Mouse (Mus musculus): Measurements from ENCODE around the gene Col5a2. TPM values are rescaled to one million over a fixed set of nuclear protein-coding genes. Genes with fewer than 3 reads are reported as not detected.
"Not testable (repeated sequence)": the region's sequence is repeated elsewhere in the genome, so short reads cannot be mapped to it uniquely, and the experiment has no call there.

The Col5a2 gene
- total RNA-seq, 4 experiments from 2014 or later = 1.7 to 2.7 (median 1.9) TPM

DNA sequence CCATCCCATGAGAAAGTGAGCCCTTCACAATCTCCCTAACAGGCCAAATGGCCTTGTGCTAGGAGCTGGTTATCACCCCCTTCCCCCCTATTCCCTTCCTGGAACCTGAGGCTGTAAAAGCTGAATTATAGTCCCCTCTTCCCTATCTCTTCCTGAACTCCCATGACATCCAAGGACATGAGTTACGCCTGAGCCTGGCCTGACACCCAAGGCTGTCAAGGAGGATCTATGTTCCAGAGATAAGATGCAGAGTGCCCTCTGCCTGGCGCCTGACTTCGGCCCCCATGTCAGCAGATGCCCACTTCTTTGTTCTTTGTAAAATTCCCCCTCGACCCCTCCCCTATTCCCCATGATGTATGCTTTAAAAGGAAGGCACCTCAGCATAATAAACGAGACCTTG, 73.9 kb downstream of the Col5a2 start:
- not testable (repeated sequence) for DNase-seq (ENCODE audit: low spot score in 2 of 2)

DNA sequence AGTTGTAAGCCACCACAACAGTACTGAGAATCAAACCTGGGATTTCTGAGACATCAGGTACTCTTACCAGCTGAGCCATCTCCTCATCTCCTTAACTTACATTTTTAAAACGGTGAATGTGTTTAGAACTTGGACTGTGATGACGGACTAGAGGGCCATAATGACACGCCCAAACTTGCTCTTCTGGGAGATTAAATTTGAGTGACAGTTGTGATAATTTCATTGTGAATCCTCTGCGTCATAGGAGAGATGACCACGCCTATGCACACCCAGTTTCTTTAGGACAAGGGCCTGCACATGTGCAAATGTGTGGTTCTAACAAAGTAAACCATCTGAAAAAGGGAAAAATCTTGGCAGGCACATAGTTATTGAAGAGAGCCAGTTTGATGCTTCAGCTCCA, 79.2 kb downstream of the Col5a2 start:
- DNase-seq (ENCODE audit: low spot score in 2 of 2) = no peak

DNA sequence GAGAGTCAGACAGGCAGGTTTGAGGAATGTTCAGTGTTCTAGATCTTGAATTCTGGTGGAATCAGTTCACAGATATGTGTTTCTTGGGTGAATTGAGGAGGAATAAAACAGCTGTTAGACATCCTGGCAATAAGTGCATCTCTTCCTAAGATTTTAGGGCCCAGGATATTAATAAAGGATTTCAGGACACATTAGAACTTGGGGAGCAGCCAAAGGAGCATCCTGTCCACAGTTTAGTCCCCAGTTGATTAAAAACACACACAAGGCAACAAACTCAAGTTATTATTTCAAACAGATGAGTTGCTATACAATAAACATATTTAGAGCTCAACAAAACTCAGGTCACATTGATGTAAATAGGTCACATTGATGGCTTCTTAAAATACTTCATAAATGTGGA, 82.5 kb downstream of the Col5a2 start:
- no peak for DNase-seq (ENCODE audit: low spot score in 2 of 2)

DNA sequence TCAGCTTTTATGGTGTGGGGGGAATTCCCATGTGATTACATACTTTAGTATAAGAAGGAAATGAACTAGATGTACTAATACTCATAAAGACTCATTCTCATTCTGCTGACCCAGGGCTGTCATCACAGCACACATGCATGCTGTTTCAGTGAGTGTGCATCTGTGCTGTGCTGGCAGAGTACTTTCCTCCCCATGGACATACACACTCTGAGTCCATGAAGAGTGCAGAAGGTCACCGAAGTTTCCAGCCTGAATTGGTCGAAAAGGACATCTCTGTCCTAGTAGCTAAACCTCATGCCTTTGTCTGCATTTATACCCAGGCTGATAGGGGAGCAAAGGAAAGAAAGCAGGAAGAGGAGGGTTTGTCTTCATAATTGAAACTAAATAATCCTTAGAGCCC, 83.2 kb downstream of the Col5a2 start:
- DNase-seq (ENCODE audit: low spot score in 2 of 2) = no peak

DNA sequence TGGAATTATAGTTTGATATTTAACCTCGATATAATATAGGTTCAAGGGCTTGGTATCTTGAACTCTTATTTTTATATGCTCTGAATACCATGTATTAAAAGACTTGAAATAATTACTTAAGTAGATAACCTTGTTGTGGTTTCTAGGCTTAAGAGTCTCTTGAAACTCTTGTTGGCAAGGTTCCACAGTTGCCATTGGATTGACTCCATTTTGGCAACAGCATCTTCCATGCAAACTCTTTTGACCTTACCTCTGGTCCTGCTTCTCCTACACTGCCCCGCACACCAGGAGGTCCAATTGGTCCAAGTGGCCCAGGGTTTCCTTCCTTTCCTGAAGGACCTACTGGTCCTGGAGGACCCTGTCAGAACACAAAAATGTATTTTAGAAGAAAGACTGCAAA, 121.2 kb downstream of the Col5a2 start:
- DNase-seq (ENCODE audit: low spot score in 2 of 2) = no peak

DNA sequence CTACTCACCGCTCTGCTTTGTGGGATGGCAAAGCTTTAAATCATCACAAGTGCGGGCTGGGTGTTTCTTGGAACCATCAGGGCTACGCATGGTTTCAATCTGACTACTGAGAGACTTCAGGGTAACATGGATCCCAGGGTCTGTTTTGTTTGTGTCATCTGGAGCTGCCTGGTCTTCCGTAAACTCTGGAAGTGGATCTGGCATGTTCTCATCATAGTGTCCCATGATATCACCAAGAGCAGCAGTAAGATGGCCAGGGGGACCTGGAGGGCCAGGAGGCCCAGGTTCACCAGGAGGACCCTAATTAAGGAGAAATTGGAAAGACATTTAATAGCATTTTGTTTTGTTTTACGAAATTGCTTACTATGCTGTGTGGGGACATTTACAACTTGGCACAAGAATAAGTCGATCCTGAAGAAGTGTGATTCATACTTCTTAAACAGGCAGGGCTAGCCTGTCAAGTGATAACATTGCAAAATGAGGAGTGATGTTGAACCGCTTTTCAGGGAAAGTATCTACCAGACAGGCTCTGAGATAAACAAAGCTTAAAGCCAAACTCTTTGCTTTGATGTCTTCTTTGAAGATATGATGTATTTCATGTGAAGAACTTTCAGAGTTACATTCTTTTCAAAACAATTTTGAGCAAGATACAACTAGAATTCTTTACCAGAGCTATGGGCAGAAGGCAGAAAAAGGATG, 122.9 kb downstream of the Col5a2 start:
- no peak for DNase-seq (ENCODE audit: low spot score in 2 of 2)

DNA sequence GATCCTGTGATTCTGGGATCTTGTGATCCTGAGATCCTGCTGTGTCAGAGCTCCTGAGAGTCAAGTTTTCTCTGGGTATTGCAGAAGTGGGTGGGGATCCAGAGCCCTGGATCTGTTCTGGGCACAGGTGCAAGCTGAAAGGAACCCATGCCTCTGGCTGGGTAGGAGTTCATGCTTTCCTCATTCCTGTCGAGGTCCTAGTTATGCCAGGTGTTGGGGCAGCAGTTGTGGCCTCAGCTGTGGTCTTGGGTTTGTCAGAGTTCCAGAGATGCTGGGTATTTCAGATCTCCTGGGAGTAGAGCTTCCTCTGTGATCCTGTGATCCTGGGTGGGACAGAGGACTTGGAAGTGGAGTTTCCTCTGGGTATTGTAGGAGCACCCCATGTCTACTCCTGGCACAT, 137.7 kb downstream of the Col5a2 start:
- DNase-seq (ENCODE audit: low spot score in 2 of 2) = no peak

DNA sequence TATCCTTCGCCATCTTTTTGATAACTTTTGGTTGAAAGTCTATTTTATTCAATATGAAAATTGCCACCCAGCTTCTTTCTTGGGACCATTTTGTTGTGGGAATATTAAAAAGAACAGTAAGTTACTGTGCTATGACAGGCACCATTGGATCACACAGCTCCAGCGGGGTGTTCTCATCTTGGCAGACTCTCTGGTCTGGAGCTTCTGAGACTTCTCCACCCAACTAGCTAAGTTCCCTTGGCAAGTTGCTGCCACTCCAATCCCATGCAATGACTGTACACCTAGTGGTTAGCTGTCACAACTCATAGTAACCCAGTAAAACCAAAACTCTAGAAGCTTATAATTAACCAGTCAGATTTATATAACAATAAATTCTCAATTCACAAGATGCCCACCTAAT, 139.8 kb downstream of the Col5a2 start:
- DNase-seq (ENCODE audit: low spot score in 2 of 2) = no peak

DNA sequence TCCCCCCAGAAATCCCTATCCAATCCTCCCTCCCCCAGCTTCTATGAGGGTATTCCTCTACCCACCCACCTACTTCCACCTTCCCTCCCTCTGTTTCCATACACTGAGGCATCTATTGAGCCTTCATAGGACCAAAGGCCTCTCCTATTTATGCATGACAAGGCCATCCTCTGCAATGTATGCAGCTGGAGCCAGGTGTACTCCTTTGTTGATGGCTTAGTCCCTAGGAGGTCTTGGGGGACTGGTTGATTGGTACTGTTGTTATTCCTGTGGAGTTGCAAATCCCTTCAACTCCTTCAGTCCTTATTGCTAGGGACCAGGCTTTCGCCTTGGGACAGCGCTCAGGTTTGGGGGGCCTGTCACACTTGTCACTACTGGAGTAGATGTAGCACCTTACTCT, 143.4 kb downstream of the Col5a2 start:
- no peak for DNase-seq (ENCODE audit: low spot score in 2 of 2)

DNA sequence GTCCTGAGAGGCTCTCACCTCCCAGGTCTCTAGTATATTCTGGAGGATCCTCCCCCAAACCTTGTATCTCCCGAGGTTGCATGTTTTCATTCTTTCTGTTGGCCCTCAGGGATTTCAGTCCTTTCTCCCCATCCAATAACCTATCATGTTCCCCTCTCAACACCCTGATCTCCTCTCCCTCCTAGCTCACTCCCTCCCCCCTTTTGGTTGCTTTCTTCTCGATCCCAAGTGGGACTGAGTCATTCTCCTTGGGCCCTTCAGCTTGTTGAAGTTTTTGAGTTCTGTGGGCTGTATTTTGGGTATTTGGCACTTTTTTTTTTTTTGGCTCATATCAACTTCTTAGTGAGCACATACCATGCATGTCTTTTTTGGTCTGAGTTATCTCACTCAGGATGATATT, 143.9 kb downstream of the Col5a2 start:
- DNase-seq (ENCODE audit: low spot score in 2 of 2) = no peak

DNA sequence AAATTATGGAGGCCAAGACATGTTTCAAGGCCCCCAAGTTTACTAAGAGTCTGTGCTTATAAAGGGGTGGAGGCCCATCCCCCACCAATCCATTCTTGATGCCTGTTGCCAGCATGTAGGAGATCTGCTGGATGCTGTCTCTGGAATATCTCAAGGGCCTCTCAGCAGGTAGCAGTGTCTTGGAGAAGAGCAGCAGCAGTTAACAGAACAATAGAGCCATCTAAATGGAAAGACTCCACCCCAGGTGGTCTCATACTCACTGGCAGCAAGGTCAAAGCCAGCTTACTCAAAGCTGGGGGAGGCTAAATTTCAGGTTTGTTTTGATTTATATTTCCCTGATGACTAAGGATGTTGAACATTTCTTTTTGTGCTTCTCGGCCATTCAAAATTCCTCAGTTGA, 145.1 kb downstream of the Col5a2 start:
- DNase-seq (ENCODE audit: low spot score in 2 of 2) = no peak

DNA sequence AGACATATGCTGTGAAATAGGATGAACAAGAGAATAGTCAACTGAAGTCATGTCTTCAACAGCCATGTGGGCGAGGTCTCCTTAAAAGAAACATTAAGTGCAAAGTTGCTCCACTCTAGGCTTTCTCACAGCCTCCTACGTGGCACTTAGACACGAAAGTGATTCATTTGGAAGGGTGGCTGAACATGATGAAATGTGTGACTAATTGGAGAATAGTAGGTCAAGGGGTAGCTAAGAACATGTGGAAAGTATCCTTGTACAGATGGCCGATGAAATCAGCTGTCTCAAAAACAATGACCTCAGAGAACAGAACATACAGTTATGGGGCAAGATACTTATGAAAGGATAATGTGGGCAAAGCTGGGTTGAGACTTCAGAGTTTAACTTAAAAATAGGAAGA, 147.1 kb downstream of the Col5a2 start:
- peak in 1 of 2 experiments; percentile 19 for DNase-seq (ENCODE audit: low spot score in 2 of 2)

DNA sequence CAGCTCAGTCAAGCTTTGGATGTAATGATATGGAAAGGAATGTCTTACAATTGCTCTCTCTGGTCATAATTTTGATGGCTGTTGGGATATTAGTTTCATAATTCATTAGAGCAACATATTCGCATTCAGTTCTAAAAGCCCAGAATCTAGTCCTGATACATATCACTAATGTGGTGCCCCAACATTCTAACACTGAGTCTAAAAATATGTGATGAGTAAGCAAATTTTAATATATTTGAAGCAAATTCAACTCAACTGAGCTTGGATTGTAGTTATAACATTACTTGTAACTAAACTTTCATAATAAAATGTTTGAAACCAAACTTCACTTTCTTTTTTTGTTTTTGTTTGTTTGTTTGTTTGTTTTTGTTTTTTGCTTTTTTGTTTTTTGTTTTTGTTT, 173.9 kb downstream of the Col5a2 start:
- no peak for DNase-seq (ENCODE audit: low spot score in 2 of 2)

Other genes starting within 250 kb of the Col5a2 start
- 1 to 10 TPM; 3.5 to 5.2 (median 4.8) TPM for gene Col3a1, start 191.7 kb downstream of the Col5a2 start, total RNA-seq (2022)